Mouse (Mus musculus): ENCODE data around the gene Rhbdl1. TPM values are rescaled to one million over a fixed set of nuclear protein-coding genes. Genes with fewer than 3 reads are reported as not detected.
A peak's percentile ranks its signal among the peaks of the same experiment; 100 is the strongest.

The Rhbdl1 gene
- polyA plus RNA-seq, 1 experiment from 2014 or later, result 1.2 TPM

DNA sequence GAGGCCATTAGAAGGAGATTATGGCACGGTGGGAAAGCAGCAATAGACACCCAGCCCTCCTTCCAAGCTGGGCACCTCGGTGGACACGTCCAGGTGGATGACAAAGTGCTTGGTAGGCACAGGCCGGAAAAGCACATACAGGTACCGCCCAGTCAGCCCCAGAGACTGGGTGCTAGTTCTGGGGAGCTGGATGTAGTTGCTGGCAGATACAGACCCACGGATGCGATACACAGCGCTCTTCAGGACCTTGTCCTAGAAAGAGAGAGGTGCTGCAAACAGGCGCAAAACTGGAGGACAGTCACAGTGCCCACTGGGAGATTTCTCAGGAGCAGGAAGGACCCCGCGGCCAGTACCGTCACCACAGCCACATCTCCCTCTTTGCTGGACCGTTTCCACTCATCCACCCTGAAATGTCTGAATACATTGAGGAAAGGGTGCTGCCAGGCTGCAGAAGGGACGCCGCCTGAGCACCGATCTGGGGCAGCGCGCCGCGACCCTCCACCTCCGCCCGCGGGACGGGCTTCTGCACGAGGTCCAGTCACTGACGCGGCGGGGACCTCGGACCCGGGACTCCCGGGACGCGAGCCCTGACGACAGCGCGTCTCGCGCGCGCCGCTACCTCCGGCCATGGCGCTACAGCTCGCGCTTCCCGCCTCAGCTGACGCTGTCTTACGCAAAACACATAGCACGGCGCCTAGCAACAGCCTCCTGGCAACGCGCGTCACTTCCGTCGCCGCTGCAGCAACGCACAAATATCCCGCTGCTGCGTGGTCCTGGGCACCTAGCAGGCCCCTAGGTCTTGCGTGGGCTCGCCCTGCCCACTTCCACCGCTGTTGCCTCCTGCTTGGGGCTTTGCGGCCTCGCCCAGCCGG, 24.0 kb upstream of the Rhbdl1 start, which contains the start of gene Wdr90:
Gene Wdr90, minus strand, starts transcription at position 670 of the 872 bp plus-strand sequence.
- H3K36me3 ChIP-seq (ENCODE audit: control insufficient read depth, insufficient read depth, low read length), result no peaks in the 10 kb centered on the region; the same call in 1 of the 2 replicates

DNA sequence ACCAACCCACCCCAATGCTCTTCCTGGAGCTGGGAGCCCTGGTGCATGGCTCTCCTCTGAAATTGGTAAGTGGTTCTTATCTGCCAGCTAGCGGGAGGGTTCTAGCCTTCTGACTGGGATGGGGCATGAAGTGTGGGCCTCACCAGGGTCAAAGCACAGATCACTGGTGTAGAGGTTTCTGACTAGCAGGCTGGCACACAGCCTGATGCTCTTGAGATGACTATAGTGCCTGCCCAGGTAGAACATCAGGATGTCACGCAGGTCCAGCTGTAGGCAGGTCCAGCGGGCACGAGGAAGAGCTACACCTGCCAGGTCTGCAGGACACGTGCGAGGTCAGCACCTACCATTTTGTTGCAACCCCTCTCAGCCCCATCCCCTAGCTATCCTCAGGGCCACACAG, 23.1 kb upstream of the Rhbdl1 start:
- Histone ChIP-seq H3K27ac (replicated peaks; ENCODE audit: low read depth, low read length) (no peak overlapping the region), H3K9ac (ENCODE audit: low read length) (peak overlapping the region; percentile 85), H3K4me2 (ENCODE audit: low read depth, severe bottlenecking) (peak overlapping the region; percentile 92), H3K9me3 (ENCODE audit: control insufficient read depth, low read length) (no peaks in the 10 kb centered on the region), H3K36me3 (ENCODE audit: control insufficient read depth, insufficient read depth, low read length) (peaks cover 2% of the 10 kb centered on the region), H3K27me3 (ENCODE audit: control insufficient read depth, insufficient read depth, low read length) (no peaks in the 10 kb centered on the region), H3K4me3 (ENCODE audit: low read depth, low read length) (0 out of 2 replicates have a peak overlapping the region, but pooled peaks have one; percentile 64), H3K4me1 (ENCODE audit: control insufficient read depth, insufficient read depth, low read length) (peaks cover 10% of the 10 kb centered on the region)
- WGBS, result 95% methylated on average over 6 of the region's 6 CpGs
- no peak for DNase-seq (ENCODE audit: low spot score)
- no peak for ATAC-seq (ENCODE audit: insufficient number of reproducible peaks, low FRiP score, low TSS enrichment, low read depth)

More for the DNA sequence above, 24.0 kb upstream of the Rhbdl1 start, which contains the start of gene Wdr90:
- Histone ChIP-seq H3K4me1 (ENCODE audit: control insufficient read depth, insufficient read depth, low read length) (peaks cover 10% of the 10 kb centered on the region), H3K4me3 (ENCODE audit: low read depth, low read length) (peak within 1 kb of the TSS; percentile 64), H3K9ac (ENCODE audit: low read length) (peak within 1 kb of the TSS; percentile 85), H3K4me2 (ENCODE audit: low read depth, severe bottlenecking) (peak within 1 kb of the TSS; percentile 92), H3K27ac (replicated peaks; ENCODE audit: low read depth, low read length) (peak within 1 kb of the TSS; percentile 75), H3K27me3 (ENCODE audit: control insufficient read depth, insufficient read depth, low read length) (no peaks in the 10 kb centered on the region), H3K9me3 (ENCODE audit: control insufficient read depth, low read length) (no peaks in the 10 kb centered on the region)
- WGBS, result 4% methylated on average over 61 of the region's 65 CpGs
- DNase-seq (ENCODE audit: low spot score) (peak; percentile 90), ATAC-seq (ENCODE audit: insufficient number of reproducible peaks, low FRiP score, low TSS enrichment, low read depth) (peak; percentile 90)

DNA sequence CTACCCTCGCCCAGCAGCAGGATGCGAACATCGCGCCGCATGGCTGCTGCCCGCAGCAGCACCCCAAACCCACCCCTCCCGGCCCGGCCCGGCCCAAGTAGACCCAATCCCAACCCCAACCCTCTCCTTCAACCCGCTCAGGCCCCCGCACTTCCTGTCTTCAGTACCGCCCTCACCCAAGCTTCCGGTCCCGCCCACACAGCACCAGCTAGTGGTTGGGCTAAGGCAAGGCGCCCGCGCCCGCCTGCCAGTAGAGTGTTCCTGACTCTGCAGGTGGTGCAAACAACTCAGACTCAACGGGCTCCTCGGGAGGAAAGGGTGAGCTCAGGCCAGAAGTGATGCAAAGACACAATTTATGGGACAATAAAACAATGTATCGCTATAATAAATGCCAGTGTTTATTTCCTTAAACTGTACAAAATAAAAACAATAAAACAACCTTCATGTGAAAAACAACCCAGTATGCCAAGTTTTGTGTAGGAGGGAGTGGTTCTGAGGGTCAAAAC, 7.4 kb upstream of the Rhbdl1 start, which contains the start of gene Rhot2:
Gene Rhot2, minus strand, starts transcription at position 456 of the 506 bp plus-strand sequence.
- no peaks in the 10 kb centered on the region for H3K27me3 ChIP-seq (ENCODE audit: control insufficient read depth, insufficient read depth, low read length)
- no peak within 1 kb of the TSS for H3K27ac ChIP-seq (replicated peaks; ENCODE audit: low read depth, low read length)
- peak within 1 kb of the TSS; percentile 87 for H3K4me3 ChIP-seq (ENCODE audit: low read depth, low read length)
- under 1% methylated on average over 18 of the region's 21 CpGs for WGBS
- H3K9me3 ChIP-seq (ENCODE audit: control insufficient read depth, low read length), result no peaks in the 10 kb centered on the region
- ATAC-seq (ENCODE audit: insufficient number of reproducible peaks, low FRiP score, low TSS enrichment, low read depth) (peak; percentile 87), DNase-seq (ENCODE audit: low spot score) (peak; percentile 97)
- peaks cover 8% of the 10 kb centered on the region for H3K4me1 ChIP-seq (ENCODE audit: control insufficient read depth, insufficient read depth, low read length)
- peak within 1 kb of the TSS; percentile 74 for H3K4me2 ChIP-seq (ENCODE audit: low read depth, severe bottlenecking)
- peaks cover 21% of the 10 kb centered on the region for H3K36me3 ChIP-seq (ENCODE audit: control insufficient read depth, insufficient read depth, low read length)
- H3K9ac ChIP-seq (ENCODE audit: low read length), result peak within 1 kb of the TSS; percentile 80

DNA sequence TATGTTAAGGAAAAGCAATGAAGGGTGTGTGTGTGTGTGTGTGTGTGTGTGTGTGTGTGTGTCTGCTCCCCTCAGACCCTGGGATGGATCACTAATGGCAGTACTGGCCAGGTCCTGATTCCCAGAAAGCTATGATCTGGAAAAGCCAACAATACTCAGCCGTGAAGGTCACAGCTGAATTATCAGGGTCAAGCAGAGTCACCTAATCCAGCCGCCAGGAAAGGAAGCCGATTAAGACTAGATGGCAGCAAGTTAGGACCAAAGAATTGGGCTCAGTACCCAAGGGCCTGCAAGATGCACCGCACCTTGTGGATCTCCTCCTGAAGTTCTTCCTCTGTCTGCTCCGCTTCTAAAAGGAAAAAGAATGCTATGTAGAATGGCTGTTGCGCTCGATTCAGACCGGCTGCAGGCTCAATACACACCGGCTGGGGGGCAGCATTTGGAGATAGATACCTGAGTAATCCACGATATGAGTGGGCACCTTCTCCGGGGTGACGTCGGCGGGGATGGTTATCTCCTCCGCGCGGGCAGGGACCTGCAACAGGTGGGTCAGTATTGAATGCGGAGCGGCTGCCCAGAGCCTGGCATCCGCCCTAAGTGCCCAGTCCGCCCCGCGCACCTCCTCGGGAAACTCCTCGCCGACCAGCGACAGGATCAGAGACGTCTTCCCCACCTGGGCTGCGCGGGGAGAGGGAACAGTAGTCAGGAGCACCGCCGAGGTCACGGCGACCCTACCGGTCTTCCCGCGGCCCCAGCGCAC, 6.7 kb upstream of the Rhbdl1 start:
- peak overlapping the region; percentile 87 for H3K4me3 ChIP-seq (ENCODE audit: low read depth, low read length)
- peaks cover 8% of the 10 kb centered on the region for H3K4me1 ChIP-seq (ENCODE audit: control insufficient read depth, insufficient read depth, low read length)
- WGBS, result 4% methylated on average over 38 of the region's 38 CpGs
- peak overlapping the region; percentile 74 for H3K4me2 ChIP-seq (ENCODE audit: low read depth, severe bottlenecking)
- H3K9ac ChIP-seq (ENCODE audit: low read length), result peak overlapping the region; percentile 80
- DNase-seq (ENCODE audit: low spot score), result no peak
- no peaks in the 10 kb centered on the region for H3K27me3 ChIP-seq (ENCODE audit: control insufficient read depth, insufficient read depth, low read length)
- ATAC-seq (ENCODE audit: insufficient number of reproducible peaks, low FRiP score, low TSS enrichment, low read depth), result peak; percentile 53
- peaks cover 28% of the 10 kb centered on the region for H3K36me3 ChIP-seq (ENCODE audit: control insufficient read depth, insufficient read depth, low read length)
- H3K9me3 ChIP-seq (ENCODE audit: control insufficient read depth, low read length), result no peaks in the 10 kb centered on the region
- no peak overlapping the region for H3K27ac ChIP-seq (replicated peaks; ENCODE audit: low read depth, low read length)

DNA sequence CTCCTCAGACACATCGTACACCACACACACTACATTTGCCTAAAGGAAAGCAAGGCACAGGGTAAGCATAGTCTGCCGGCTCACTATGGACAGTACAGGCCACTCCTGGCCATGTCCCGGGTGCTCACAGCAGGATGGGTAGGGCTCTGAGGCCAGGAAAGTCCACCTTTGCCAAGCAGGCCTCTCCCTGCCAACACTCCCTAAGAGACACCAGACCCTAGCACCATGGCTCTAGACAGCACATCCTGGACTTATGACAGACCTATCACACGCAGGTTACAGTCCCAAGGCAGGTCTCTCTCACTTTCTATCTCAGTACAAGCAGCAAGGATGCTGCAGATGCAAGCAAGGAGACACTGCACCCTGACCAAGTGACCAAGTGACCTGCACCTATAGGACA, 6.0 kb upstream of the Rhbdl1 start:
- Histone ChIP-seq H3K4me2 (ENCODE audit: low read depth, severe bottlenecking) (peak overlapping the region; percentile 74), H3K27ac (replicated peaks; ENCODE audit: low read depth, low read length) (no peak overlapping the region), H3K4me1 (ENCODE audit: control insufficient read depth, insufficient read depth, low read length) (peaks cover 8% of the 10 kb centered on the region), H3K9me3 (ENCODE audit: control insufficient read depth, low read length) (no peaks in the 10 kb centered on the region), H3K9ac (ENCODE audit: low read length) (no peak overlapping the region), H3K36me3 (ENCODE audit: control insufficient read depth, insufficient read depth, low read length) (peaks cover 29% of the 10 kb centered on the region), H3K27me3 (ENCODE audit: control insufficient read depth, insufficient read depth, low read length) (no peaks in the 10 kb centered on the region), H3K4me3 (ENCODE audit: low read depth, low read length) (peak overlapping the region; percentile 87; the same call in 1 of the 2 replicates)
- DNase-seq (ENCODE audit: low spot score) (no peak), ATAC-seq (ENCODE audit: insufficient number of reproducible peaks, low FRiP score, low TSS enrichment, low read depth) (no peak)
- WGBS, result 98% methylated on average over 4 of the region's 4 CpGs

DNA sequence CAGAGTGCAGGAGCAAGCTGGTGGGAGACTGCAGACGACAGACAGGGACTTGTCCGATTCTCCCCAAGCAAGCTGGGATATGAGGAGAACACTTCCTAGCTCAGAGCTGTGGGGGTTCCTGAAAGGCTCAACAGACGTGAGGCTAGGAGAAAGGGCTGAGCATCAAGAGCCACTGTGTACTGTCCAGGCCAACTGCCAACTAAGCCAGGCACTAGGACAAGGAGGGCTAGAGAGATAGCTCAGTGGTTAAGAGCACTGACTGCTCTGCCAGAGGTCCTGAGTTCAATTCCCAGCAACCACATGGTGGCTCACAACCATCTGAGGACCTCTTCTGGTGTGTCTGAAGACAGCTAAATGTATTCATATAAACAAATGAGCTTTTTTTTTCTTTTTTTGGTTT, 5.4 kb upstream of the Rhbdl1 start:
- no peak overlapping the region for H3K4me2 ChIP-seq (ENCODE audit: low read depth, severe bottlenecking)
- H3K9me3 ChIP-seq (ENCODE audit: control insufficient read depth, low read length), result no peaks in the 10 kb centered on the region
- peaks cover 8% of the 10 kb centered on the region for H3K4me1 ChIP-seq (ENCODE audit: control insufficient read depth, insufficient read depth, low read length)
- ATAC-seq (ENCODE audit: insufficient number of reproducible peaks, low FRiP score, low TSS enrichment, low read depth), result no peak
- DNase-seq (ENCODE audit: low spot score), result no peak
- H3K27me3 ChIP-seq (ENCODE audit: control insufficient read depth, insufficient read depth, low read length), result no peaks in the 10 kb centered on the region
- no peak overlapping the region for H3K4me3 ChIP-seq (ENCODE audit: low read depth, low read length)
- no peak overlapping the region for H3K27ac ChIP-seq (replicated peaks; ENCODE audit: low read depth, low read length)
- H3K36me3 ChIP-seq (ENCODE audit: control insufficient read depth, insufficient read depth, low read length), result peaks cover 29% of the 10 kb centered on the region
- 86% methylated on average over 3 of the region's 3 CpGs for WGBS
- no peak overlapping the region for H3K9ac ChIP-seq (ENCODE audit: low read length)

DNA sequence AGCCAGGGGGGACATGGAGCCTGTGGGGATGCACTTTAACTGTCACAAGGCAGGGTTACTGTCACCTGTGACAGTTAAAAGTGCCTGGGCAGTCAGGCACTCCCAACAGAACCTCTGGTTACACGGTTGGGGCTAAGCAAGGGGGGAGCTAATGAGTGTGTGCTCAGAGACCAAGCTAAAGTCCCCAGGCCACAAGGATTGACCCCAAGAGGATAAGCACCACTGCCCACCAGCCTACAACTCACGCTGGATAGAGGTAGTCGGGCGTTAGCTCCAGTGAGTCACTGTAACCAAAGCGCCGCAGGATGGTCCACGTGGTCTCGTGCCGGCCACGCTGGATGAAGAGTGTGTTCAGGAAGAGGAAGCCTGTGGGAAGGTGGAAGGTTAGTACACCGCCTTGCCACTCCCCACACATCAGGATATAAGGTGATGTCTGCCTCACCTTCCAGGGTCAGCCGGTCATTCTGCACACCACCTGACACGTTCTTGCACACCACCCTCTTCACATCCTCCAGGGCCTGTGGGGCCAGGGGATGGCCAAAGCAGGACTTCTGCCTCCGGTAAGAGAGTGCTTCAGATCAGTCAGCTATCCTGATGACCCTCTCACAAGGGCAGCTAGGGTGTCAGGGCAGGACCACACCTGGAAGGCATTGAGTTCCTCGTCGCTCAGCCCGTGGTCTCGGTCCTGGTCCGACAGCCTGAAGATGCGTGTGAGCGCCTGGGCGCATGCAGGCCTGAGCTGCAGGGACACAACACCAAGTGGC, 4.2 kb upstream of the Rhbdl1 start, which contains the start of gene Gm20683:
Gene Gm20683, minus strand, starts transcription at position 647 of the 764 bp plus-strand sequence.
- ATAC-seq (ENCODE audit: insufficient number of reproducible peaks, low FRiP score, low TSS enrichment, low read depth), result no peak
- Histone ChIP-seq H3K4me1 (ENCODE audit: control insufficient read depth, insufficient read depth, low read length) (peaks cover 14% of the 10 kb centered on the region), H3K36me3 (ENCODE audit: control insufficient read depth, insufficient read depth, low read length) (peaks cover 29% of the 10 kb centered on the region), H3K9me3 (ENCODE audit: control insufficient read depth, low read length) (no peaks in the 10 kb centered on the region), H3K27ac (replicated peaks; ENCODE audit: low read depth, low read length) (no peak within 1 kb of the TSS), H3K27me3 (ENCODE audit: control insufficient read depth, insufficient read depth, low read length) (no peaks in the 10 kb centered on the region), H3K4me3 (ENCODE audit: low read depth, low read length) (no peak within 1 kb of the TSS), H3K9ac (ENCODE audit: low read length) (no peak within 1 kb of the TSS), H3K4me2 (ENCODE audit: low read depth, severe bottlenecking) (no peak within 1 kb of the TSS)
- no peak for DNase-seq (ENCODE audit: low spot score)
- 94% methylated on average over 22 of the region's 22 CpGs for WGBS

Data from limb, embryonic 11.5 days (tissue).